Mouse (Mus musculus) cerebellum, postnatal 36 days (tissue): ENCODE measurements at regions not wholly inside any gene's neighbourhood (a gene's known extent, or its start where the extent isn't known, plus 50 kb on each side); places are given as distances from the start of the nearest gene placed in this dataset.

Experiments
- DNase-seq, 2 experiments: peaks; one replicate each; pipeline ENCODE4 v3.0.0; 2021 to 2022; ENCODE audit warnings: mixed read lengths in 2 of 2

GRCm38 (mm10) chr8:42144220-42144619, 727.3 kb upstream of the Frg1 start:
- DNase-seq: no peak

DNA sequence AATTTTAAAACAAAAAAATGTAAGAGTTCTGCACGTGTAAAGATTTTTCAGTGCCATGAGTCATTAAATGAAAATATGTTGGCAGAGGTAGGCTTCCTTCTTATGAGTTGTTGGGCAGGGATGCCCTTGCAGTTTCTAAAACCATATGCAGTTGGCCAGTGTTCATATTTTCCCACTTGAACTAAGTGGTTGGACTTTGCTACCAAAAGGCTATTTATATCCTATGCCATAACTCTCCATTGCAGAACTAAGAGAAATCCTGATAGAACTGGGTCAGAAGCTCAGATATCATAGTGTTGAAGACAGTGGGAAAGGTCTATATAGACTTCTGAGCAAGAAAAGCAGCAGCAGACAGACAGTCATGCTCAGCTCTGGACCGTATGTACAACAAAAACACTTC, 690.7 kb upstream of the Frg1 start:
- DNase-seq: no peak

- DNase-seq: no peak
These were observed 652.4 kb upstream of the Frg1 start for GRCm38 (mm10) chr8:42069314-42069713.

DNA sequence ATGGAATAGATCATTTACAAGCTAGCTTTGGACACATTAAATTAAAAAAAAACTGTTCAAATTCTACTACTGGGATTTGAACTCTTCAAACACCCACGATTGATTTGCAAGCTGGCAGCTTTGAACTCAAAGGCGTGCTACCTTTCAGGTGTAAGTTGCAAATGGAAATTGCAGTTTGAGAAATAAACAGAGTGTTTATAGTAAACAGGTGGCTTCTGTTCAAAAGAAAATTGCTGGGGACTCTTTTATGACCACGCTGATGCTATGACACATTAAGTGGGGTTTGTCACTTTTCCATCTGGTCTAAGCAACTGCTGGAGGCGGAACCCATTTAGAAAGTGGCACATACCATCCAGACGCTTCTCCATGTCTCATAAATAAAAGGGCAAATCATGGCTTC, 626.7 kb upstream of the Frg1 start:
- DNase-seq: no peak

GRCm38 (mm10) chr8:42039245-42039644, 622.4 kb upstream of the Frg1 start:
- DNase-seq: no peak

GRCm38 (mm10) chr8:42026934-42027333, 610.1 kb upstream of the Frg1 start:
- DNase-seq: no peak

DNA sequence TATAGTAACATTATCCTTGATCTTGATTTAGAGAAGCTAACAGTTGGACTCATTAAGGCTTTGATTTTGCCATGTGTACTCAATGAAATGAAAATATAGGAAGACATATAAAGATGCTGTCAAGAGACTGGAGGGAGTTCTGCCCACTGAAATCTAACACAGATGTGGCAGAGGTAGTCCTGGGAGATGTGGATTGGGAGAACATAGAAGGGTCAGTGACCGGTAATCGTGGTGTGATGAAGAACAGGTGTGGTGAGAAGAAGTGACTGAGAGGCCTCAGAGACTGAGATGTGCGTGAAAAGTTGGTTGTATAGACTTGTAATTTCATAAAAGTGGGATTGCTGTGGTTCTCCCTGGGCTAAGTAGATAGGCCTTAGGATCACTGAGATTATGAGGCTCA, 600.9 kb upstream of the Frg1 start:
- DNase-seq: no peak

DNA sequence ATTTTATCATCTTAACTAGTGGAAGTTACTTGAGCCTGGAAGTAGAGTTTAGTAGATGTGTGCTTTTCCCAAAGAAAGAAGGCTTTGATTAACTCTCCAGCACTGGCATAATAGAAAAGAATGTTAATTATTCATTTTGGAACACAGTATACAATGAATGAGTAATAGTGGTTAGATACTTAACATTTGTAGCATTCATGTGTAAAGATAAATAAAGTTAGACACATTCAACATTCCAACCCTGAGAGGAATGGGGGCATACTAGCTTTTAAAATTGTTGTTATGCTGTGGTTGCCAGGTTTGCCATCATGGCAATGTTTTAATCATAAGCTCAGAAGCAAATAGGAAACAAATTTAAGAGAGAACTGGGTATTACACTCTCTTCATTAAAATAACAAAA, 586.3 kb upstream of the Frg1 start:
- DNase-seq: no peak

DNA sequence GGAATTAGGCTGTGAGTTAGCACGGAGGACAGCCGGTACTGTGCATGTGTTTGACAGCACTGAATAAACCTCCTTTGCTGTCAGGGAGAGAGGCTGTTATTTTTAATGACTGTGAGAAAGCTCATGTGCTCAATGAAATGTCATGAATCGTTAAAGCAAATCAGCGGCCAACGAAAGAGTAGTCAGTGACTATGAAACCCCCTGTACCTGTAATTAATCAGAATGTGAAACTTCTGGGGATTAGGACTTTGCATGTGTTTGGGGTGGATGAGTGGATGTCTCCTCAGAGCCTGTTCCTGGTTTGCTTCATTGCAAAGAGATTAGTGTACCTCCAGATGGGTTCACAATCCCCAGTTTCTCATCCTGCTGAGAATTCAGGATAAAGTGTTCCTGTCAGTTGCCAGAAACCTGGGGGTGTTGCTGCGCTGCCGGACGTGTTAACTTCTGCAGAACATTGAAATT, 572.2 kb upstream of the Frg1 start:
- peak in 1 of 2 experiments; percentile 3 for DNase-seq

- no peak for DNase-seq
These were observed 571.3 kb upstream of the Frg1 start for GRCm38 (mm10) chr8:41988216-41988615.

DNA sequence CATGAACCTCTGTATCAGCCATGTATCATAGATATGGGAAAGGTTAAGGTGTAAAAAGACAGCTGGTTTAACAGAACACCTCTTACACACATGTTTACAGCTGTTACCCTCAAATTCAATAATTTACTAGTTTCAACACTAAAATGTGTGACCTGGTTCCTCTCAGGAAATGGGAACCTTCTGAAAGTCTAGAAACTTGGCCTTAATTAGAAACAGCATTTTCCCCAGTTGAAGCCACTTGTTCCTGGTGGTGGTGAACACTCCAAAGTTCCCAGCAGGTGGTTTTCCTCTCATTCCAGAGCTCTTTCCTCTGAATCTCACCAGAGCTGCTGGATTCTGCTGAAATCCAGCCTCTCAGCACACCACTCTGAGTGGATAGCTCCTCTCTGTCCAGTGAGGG, 570.5 kb upstream of the Frg1 start:
- no peak for DNase-seq

DNA sequence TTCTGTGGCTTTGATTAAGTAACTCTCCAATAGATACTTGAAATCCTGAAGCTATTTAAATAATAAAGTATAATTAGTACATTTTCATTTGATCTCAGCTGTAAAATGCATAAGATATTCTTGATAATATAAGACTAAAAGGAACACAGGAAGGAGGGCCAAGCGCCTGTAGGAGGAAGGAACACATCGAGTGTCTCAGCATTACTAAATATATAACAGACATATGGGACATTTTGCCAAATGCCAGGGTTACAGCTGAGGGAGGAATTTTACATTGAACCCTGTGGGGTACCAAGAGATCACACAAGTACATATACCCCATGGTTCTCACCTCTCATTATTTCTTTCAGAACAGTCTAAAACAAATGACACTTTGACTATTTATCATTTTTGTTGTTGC, 555.5 kb upstream of the Frg1 start:
- no peak for DNase-seq

GRCm38 (mm10) chr8:41970536-41970935, 553.7 kb upstream of the Frg1 start:
- no peak for DNase-seq

GRCm38 (mm10) chr8:41969408-41969807, 552.5 kb upstream of the Frg1 start:
- DNase-seq: no peak

DNA sequence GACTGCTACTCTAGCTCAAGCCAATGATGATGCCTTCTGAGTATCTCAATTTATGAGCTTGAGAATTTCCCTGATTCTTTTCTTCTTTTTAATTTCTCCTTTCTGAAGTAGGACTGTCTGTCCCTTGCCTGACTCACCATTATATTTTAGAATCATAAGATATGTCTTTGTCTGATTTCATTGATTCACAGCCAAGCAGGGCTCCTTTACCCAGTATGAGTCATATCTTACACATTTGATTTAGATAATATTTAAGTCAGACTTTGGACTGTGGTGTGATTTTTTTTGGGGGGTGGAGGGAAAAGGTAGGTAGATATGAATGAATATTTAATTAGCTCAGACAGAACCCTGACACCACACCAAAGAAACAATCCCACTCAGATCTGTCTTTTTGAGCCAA, 547.2 kb upstream of the Frg1 start:
- no peak for DNase-seq

GRCm38 (mm10) chr8:41956878-41957277, 540.0 kb upstream of the Frg1 start:
- no peak for DNase-seq

DNA sequence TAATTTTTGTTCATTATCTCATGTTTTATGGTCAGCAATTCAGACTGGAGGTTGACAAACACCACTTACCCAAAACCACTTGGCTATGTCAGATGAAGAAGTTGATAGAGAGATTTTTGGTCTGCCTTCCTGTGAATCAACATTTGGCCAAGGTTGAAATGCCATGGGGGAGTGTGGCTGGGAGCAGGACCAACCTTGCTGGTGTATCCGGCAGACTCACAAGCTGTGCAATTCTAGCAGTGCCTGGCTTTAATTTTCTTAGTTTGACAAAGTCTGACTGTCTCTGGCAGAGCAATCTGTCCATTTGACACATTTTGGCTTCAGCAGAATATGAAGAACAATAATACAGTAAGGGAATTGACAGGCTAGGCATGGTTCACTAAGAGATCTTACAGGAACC, 533.9 kb upstream of the Frg1 start:
- no peak for DNase-seq

GRCm38 (mm10) chr8:41939298-41939697, 522.4 kb upstream of the Frg1 start:
- no peak for DNase-seq

DNA sequence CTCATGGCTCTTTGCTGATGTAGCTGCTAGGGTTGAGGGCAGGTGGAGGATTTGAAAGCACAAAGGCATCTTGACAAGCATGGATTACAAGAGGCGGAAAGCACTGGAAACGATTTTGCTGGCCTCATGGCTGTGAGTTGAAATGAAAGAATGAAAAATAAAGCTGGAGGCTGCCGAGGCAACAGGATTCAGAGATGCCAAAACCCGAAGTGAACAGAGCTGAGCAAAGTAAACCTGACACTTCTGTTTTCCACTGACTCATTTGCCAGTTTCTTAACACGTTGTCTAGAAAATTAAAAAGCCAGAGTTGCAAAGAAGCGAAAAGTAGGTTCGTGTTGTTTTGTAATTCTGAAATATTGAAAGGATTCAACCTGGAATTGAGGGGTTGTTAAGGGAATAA, 504.2 kb upstream of the Frg1 start:
- no peak for DNase-seq

DNA sequence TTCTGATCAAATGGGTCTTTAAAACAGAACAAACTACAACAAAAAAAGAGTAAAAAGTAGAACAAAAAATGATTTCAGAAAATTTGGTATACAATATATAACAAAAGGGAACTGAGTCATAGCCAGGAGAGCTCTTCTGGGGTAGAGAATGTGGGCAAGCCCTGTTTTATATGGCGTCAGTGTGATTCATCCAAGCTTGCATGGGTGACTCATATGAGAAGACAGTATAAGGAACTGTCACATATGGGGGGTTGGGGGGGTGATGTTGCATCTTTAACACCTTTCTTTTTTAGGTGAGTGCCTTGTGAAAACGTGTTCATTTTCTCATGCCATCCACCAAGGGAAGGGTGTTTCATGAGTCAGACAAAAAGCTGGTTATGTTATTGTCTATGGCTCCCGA, 503.7 kb upstream of the Frg1 start:
- DNase-seq: no peak

- DNase-seq: no peak
These were observed 461.3 kb upstream of the Frg1 start for GRCm38 (mm10) chr8:41878029-41878748.

- DNase-seq: no peak
These were observed 452.9 kb upstream of the Frg1 start for GRCm38 (mm10) chr8:41869681-41870356.

GRCm38 (mm10) chr8:41860918-41861317, 444.0 kb upstream of the Frg1 start:
- no peak for DNase-seq

DNA sequence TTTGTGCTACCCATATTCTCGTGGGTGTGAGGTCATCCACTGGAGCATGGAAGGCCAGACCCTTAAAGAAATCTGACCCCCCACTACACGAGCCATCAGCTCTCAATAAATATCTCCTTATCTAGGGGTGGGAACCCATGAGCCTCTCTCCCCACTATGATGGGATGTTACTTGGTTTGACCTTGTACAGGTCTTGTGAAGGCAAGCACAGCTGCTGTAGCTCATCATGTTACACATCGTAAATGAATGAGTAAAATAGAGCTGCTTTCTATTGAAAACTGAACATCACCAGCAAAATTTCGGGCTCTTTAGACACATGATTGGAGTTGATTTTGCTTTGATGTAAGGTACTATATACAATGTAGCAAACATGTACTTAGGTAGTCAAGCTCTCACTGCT, 414.8 kb upstream of the Frg1 start:
- no peak for DNase-seq

GRCm38 (mm10) chr8:41830407-41830806, 413.5 kb upstream of the Frg1 start:
- DNase-seq: no peak
